Mouse (Mus musculus) spleen, adult 2 months (tissue): ENCODE data around the gene Nat8f1.

Source experiments
- CTCF ChIP-seq: fragments of 200-500 bp; IDR thresholded peaks from 2 replicates; pipeline ENCODE4 v1.5.1; 2011; ENCODE audit warnings: mild to moderate bottlenecking, inconsistent platforms; ENCODE audit not compliant: insufficient read depth, insufficient read length, insufficient replicate concordance; ENCODE audit errors: extremely low read depth
- POLR2A ChIP-seq: fragments of 200-500 bp; IDR thresholded peaks from 2 replicates; pipeline ENCODE4 v1.6.1; 2011; ENCODE audit warnings: low read depth, low read length, inconsistent platforms

- no peak for TF ChIP-seq CTCF
- no peak for TF ChIP-seq POLR2A
These were observed 13.2 kb downstream of the Nat8f1 start for GRCm38 (mm10) chr6:85902303-85902702.
